Mouse (Mus musculus): ENCODE measurements around the gene Fez1.
A peak's percentile ranks its signal among the peaks of the same experiment; 100 is the strongest.

The Fez1 gene

DNA sequence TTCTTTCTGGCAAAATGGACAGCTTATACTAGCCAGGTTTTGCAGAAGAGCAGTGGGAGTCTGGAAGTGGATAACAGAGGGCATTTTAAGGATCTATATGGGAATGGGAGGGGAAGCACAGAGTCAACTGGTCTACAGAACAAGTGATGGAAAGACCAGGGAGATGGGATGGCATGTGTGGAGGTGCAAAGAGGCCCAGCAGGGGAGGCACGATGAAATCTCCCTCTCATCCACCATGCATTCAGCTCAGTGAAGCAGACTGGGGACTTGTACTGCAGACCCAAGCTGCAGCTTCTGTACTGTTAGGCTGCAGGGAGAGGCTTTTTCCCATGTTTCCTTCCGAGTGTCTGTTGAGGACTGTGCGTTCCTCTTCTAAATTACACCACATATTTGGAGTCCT is 12.2 kb downstream of the Fez1 start:
- no peak for DNase-seq

GRCm38 (mm10) chr9:36846346-36846745 is 24.7 kb downstream of the Fez1 start:
- DNase-seq: no peak

GRCm38 (mm10) chr9:36848661-36849060 is 27.0 kb downstream of the Fez1 start:
- DNase-seq: no peak

DNA sequence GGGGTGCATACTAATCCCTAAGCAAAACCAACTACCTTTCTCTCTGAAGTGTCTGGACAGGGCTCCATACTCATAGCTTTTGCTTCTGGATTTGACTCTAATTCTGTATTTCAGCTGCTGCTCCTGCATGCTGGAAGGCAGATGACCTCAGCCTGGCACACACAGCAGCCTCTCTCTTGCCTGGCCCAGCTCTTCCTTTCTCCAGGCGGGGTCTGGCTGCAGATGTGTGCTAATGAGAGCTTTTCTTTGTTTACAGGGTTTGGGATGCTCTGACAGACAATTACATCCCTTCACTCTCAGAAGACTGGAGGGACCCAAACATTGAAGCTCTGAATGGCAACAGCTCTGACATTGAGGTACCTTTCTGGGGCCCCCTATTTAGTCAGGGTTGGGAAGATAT is 28.4 kb downstream of the Fez1 start:
- DNase-seq: no peak

- no peak for DNase-seq
Observed at GRCm38 (mm10) chr9:36852175-36852574, 30.5 kb downstream of the Fez1 start.

DNA sequence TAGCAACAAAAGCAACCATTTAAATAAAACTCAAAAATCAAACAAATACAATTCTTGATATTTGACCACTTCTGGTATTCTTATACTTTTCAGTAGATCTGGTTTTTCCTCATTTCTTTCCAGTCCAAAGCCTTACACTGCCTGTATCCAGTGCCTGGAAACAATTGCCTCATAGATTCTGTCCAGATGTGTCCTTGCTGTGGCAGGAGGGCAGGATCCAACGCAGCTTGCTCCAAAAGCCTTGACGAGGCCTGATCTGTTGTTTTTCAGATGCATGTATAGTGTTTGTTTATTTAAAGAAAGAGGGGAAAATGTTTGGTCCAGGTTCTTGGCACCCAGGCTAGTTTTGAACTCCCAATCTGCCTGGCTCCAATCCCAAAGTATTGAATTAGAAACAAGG is 34.7 kb downstream of the Fez1 start:
- DNase-seq: no peak

- DNase-seq: no peak
Observed at GRCm38 (mm10) chr9:36857476-36858117, 35.9 kb downstream of the Fez1 start.

DNA sequence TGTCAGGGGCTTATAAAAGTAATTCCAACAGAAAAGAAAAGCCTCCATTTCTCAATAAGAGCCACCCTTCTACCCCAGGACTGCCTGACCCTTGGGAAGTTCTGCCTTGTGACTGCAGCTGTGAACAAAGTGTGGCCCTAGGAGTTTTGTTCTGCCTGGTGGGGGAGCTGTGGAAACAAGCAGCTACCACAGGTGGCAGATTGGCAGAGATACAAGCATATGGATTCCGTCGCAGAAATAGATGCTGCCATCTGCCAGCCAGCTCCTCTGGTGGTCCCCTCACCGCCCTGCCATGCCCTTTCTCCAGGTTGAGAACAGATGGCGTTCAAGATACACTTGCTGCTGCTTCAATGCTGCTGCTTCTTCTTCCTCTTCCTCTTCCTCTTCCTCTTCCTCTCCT is 37.0 kb downstream of the Fez1 start:
- DNase-seq: no peak

DNA sequence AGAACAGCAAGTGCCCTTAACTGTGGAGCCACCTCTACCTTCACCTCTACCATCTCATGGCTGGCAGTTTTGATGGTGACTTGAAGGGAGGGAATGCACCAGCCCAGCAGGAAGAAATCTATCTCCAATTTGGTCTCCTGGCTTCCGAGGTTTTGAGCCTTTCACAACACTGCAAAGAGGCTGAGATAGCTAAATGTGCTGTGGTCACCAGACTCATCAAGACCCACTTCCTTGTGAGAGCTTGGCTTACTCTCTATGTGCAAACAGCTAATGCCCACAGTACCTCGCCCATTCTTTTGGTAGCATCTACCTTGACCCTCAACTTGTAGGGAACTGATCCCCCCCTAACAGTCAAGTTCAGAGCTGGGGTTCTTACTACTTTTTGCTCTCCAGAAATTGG is 40.9 kb downstream of the Fez1 start:
- DNase-seq: no peak

DNA sequence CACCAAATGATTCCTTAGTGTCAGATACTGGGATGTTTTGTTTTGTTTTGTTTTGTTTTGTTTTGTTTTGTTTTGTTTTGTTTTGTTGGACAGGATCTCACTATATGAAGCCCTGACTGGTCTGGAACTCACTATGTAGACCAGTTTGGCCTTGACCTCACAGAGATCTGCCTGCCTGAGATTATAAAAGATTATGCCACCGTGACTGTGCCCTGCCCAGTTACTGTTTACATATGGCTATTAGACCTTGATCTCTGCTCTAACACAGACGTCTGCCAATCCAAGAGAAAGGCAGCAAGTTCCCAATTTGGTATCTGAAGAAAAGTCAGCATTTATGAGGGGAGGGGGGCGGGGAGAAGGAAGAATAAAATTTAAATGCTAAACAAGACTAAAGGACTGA is 42.0 kb downstream of the Fez1 start:
- DNase-seq: no peak

GRCm38 (mm10) chr9:36864862-36865813 is 43.5 kb downstream of the Fez1 start:
- no peak for DNase-seq

- DNase-seq: no peak
Observed at GRCm38 (mm10) chr9:36868662-36869061, 47.0 kb downstream of the Fez1 start.

DNA sequence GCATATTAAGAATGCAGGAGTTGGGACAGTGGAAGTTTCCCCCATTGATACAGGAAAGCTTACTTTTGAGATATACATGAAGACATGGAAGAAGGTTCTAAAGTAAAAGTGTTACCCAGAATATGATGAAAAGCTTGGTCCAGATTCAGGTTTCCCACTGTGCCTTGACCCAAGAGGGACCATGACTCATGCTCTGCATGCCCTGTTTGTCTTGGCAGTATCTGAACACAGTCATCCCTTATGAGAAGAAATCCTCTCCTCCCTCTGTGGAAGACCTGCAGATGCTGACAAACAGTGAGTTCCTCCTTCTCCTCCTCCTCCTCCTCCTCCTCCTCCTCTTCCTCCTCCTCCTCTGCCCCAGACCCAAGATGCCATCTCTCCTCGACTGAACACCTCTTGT is 48.6 kb downstream of the Fez1 start:
- DNase-seq: no peak

GRCm38 (mm10) chr9:36873796-36874195 is 52.1 kb downstream of the Fez1 start:
- DNase-seq: no peak

GRCm38 (mm10) chr9:36876313-36876712 is 54.6 kb downstream of the Fez1 start:
- DNase-seq: no peak

DNA sequence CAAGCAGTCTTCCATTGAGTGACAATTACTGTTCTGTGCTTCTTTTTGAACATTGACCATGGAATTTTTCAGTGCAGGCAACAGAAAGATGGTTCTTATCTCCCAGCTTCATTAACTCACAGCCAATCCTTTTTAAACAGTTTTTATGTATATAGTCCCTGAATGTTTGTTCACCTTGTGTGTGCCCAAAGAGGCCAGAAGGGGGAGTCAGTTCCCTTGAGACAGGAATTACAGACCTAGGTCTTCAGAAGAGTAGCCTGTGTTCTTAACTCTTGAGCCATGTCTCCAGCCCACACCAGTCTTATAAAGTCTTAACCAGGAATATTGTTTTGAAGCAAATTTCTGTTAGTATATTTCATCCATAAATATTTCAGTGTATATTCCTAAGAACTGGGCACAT is 55.1 kb downstream of the Fez1 start:
- DNase-seq: no peak

DNA sequence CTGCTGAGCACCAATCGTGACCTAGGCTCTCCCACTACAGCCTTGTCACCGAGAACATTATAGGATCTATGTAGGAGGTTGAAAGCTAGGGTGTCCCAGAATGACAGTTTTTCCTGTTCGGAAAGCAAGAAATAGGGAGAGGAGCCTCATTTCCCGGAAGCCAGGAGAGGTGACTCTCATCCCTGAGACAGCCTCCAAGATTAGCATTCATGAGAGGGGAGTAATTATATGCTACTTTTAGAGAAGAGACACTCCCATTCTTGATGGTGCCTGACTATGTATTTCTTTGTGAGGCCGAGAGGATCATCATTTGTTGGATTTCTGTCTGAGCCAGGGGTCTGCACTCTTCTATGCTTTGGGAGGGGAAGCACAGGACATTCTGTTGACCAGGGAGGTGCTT is 60.0 kb downstream of the Fez1 start:
- no peak for DNase-seq

DNA sequence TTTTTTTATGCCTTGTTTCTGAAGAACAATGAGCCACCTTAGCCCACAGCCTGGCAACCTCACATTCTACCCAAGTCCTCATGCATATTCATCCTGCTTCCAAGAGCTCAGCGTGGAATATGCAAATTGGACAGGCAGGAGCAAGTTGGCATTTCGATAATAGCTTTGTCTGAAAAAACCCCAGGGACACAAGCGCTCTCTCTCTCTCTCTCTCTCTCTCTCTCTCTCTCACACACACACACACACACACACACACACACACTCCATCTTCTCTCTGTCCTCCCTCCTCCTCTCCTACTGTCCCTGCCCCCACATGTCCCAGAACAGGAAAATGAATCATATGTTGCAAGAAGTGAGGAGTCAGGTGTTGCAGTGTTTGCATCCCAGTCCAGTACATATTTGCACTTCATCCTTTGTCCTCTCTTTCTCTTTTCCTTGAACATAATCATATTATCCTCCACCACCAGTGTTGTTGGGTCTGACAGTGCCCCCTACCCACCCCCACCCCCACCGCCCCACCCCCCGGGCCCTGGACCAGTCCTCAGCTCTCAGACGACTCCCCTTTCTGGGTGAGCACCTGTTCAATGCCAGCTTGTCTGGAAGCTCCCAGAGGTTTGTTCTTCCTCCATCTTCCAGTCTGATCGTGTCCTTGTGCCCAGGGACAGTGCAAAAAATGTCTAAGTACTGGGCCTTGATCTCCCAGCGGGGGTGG is 60.5 kb downstream of the Fez1 start:
- no peak for DNase-seq

- DNase-seq: no peak
Observed at GRCm38 (mm10) chr9:36883569-36883968, 61.9 kb downstream of the Fez1 start.

GRCm38 (mm10) chr9:36885237-36885636 is 63.6 kb downstream of the Fez1 start:
- DNase-seq: peak; percentile 14

DNA sequence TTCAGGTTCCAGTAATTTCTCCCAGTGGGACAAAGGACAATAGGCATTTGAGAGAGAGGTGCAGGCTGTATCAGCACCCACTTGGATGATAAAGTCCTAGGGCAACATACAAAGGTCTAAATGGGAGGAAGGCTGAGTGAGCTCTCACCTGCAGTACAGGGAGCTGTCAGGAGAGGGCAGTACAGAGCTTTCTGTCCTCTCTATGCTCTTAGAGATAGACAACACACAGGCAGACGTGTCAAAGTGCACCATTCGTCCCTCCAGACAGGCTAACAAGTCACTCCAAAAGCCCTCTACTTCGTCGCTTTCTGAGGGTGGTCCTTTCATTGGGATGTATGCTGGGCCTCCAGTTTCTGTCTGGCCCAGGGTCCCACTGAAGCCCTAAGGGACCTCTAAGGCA is 68.9 kb downstream of the Fez1 start:
- peak; percentile 56 for DNase-seq

DNA sequence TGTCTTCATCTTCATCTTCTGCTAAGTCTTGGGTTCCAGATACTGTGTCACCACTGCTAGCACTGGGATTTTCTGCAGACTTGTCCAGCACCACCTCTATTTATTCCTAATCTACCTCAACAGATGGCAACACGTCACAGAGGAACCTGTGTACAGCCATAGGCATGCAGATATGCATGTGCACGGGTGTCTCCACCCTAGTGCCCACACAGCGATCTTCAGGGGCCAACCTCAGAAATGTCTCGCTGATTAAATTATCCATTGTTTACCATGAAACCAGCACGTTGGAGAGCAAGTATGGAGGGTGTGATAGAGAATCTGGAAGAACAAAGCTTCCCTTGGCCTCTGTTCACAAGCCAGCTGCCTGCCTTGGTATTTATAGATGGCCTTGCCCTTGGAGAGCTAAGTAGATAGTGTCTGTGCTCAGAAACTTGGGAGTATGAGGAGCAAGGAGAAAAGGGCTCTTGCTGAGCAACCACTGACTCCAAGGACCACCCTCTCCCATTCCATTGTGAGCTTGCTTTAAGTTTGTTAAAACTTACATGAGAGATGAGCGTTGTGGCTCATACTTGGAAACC is 71.8 kb downstream of the Fez1 start:
- DNase-seq: no peak

GRCm38 (mm10) chr9:36894242-36894641 is 72.6 kb downstream of the Fez1 start:
- no peak for DNase-seq

Data from lung, postnatal 36 days (tissue).